In the genomic region with DNA sequence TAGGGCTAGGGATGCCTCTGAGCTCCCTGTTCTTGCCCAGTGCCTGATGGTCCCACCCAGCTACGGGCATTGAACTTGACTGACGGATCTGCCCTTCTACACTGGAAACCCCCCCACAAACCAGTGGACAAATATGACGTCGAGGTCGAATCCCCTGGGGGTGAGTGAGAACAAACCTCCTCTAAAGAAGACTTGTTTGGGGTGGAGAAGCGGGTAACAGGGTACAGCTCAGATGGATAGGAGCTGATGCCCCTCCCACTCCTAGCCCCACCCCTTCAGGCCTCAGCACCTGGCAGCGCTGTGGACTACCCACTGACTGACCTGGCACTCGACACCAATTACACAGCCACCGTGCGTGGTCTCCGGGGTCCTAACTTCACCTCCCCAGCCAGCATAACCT, we compare ENCODE assay signal across 29 mouse cellular contexts. TPM values are rescaled to one million over a fixed set of nuclear protein-coding genes. Genes with fewer than 3 reads are reported as not detected.
"Had no signal": no experiment of that assay in that cellular context is flagged by ENCODE, and none has a peak within 500 bp of the region (broad histone marks: within the 10 kb centered on the region; RNA-seq: fewer than 3 reads in every experiment).

No protein-coding gene starts in this region.

- ATAC-seq: hindbrain, embryonic 16.5 days; inflammation-experienced regulatory T-cells, adult 6 months; intestine, embryonic 15.5 days; intestine, postnatal 0 days; liver, postnatal 0 days had no signal

- H3K4me2 ChIP-seq: heart, embryonic 12.5 days; hindbrain, embryonic 12.5 days; intestine, embryonic 15.5 days; limb, embryonic 12.5 days; liver, embryonic 11.5 days; liver, embryonic 13.5 days; liver, embryonic 15.5 days had no signal

- H3K27me3 ChIP-seq: hindbrain, embryonic 12.5 days; intestine, embryonic 15.5 days; limb, embryonic 12.5 days; liver, embryonic 13.5 days; liver, embryonic 15.5 days had no signal

- H3K36me3 ChIP-seq: heart, embryonic 10.5 days; heart, embryonic 12.5 days; hindbrain, embryonic 10.5 days; hindbrain, embryonic 12.5 days; intestine, embryonic 15.5 days; limb, embryonic 10.5 days; limb, embryonic 12.5 days; liver, embryonic 13.5 days; liver, embryonic 15.5 days had no signal

- H3K4me1 ChIP-seq: heart, embryonic 10.5 days; heart, embryonic 12.5 days; hindbrain, embryonic 10.5 days; hindbrain, embryonic 12.5 days; intestine, embryonic 15.5 days; limb, embryonic 10.5 days; limb, embryonic 12.5 days; liver, embryonic 13.5 days; liver, embryonic 15.5 days had no signal

- H3K27ac ChIP-seq: heart, embryonic 10.5 days; hindbrain, embryonic 10.5 days; hindbrain, embryonic 12.5 days; intestine, embryonic 15.5 days; layer of hippocampus, adult 2 months; left cerebral cortex, adult 2 months; limb, embryonic 10.5 days; limb, embryonic 12.5 days; liver, embryonic 13.5 days; liver, embryonic 15.5 days had no signal

- DNase-seq: gastrocnemius, postnatal 10 days; gastrocnemius, postnatal 25 days; heart, adult 18-20 months; heart, postnatal 10 days; heart, postnatal 4 days; kidney, adult 18-20 months; kidney, adult 8-10 months; kidney, postnatal 10 days; kidney, postnatal 25 days; kidney, postnatal 4 days; liver; liver, embryonic 13.5 days; liver, postnatal 0 days had no signal

- H3K9me3 ChIP-seq: heart, embryonic 10.5 days; heart, embryonic 12.5 days; hindbrain, embryonic 10.5 days; hindbrain, embryonic 12.5 days; intestine, embryonic 15.5 days; limb, embryonic 10.5 days; limb, embryonic 12.5 days; liver, embryonic 13.5 days; liver, embryonic 15.5 days had no signal

- H3K4me3 ChIP-seq: heart, embryonic 10.5 days; heart, embryonic 12.5 days; hindbrain, embryonic 10.5 days; hindbrain, embryonic 12.5 days; intestine, embryonic 15.5 days; layer of hippocampus, adult 2 months; left cerebral cortex, adult 2 months; limb, embryonic 10.5 days; limb, embryonic 12.5 days; liver, embryonic 13.5 days; liver, embryonic 15.5 days had no signal

- H3K9ac ChIP-seq: heart, embryonic 12.5 days; hindbrain, embryonic 12.5 days; intestine, embryonic 15.5 days; limb, embryonic 12.5 days; liver, embryonic 13.5 days; liver, embryonic 15.5 days; liver, postnatal 0 days had no signal

RNA-seq across cellular contexts. Expression of a gene that starts 26.3 kb away (rescaled TPM):
- total RNA-seq: granulocyte monocyte progenitor cell, adult 5-6 weeks had no signal
- polyA plus RNA-seq: heart, embryonic 10.5 days; hindbrain, embryonic 10.5 days; hindbrain, embryonic 12.5 days; kidney, embryonic 14.5 days; limb, embryonic 10.5 days; limb, embryonic 12.5 days had no signal

RNA-seq across cellular contexts. Expression of a gene that starts 47.1 kb away (rescaled TPM):
- total RNA-seq: granulocyte monocyte progenitor cell, adult 5-6 weeks had no signal
- polyA plus RNA-seq: inflammation-experienced regulatory T-cells, adult 6 months; limb, embryonic 10.5 days; limb, embryonic 12.5 days had no signal
